Mouse (Mus musculus) effector memory CD4-positive, alpha-beta T cell, adult 7 months (primary cell): ENCODE data around the gene Olfr204. TPM values are rescaled to one million over a fixed set of nuclear protein-coding genes. Genes with fewer than 3 reads are reported as not detected.

Experiments used
- polyA plus RNA-seq: library from polyadenylated mRNA; unstranded; fragments of 100-300 nt; shearing (Covaris generic); gene quantifications from one replicate; pipeline ENCODE4 v1.2.1, GENCODE M21; 2017

The Olfr204 gene
- not detected for polyA plus RNA-seq

GRCm38 (mm10) chr16:59318148-59318547 lies at the start of gene Olfr204:
Gene Olfr204 (minus strand): TSS chr16:59318248.

DNA sequence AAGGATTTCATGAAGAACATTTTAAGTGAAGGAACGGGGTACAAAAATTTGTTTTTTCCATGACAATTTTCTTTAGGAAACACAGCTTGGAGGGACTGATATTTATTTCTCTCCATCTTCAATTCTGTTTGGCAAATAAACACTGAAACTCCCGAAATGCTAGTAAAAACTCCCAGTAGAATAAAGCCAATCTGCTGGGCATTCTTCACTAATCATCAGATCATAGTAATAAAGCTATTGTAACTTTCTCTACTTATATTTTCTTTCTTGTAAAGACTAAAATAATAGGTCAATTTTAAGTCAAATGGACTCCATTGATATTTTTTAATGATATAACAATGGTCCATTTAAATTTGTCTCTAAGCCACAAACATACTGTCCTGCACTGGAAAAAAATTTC lies 45.8 kb upstream of the Olfr204 start, which contains the start of gene Olfr209:
Gene Olfr209 (minus strand): TSS at position 101 of the 400 bp plus-strand sequence.

DNA sequence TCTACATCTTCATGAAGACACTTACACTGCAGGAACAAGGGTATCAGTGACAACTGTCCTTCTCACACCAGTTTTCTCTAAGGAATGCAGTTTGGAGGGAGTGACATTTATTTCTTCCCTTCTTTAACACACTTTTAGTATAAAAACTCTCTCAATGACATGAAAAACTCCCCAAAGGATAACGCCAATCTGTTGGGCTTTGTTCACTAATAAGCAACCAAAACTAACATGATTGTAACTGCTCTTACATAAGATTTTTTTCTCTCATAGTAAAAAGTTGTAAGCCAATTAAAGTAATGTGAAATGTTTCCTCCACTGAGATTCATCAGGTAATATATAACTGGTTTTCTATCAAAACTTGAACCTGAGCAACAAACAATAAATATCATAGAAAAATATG lies 31.1 kb upstream of the Olfr204 start, which contains the start of gene Olfr206:
Gene Olfr206 (minus strand): TSS at position 101 of the 400 bp plus-strand sequence.

DNA sequence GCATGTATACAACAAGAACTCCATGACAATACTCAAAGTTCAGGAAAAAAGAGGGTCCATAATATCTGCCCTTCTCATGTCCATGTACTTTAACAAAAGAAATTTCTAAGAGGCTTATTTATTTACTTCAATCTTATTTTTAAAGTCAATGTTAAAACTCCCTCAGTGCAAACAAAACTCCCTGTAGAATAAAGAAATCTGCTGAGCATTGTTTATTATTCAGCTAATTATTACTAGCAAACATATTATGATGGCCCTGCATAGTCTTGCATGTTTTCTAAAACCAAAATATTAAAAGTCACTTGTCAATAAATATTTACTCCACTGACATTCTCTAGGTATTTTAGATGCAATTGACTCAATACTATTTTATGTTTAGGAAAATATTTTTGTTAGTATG lies 13.0 kb upstream of the Olfr204 start, which contains the start of gene Olfr205:
Gene Olfr205 (minus strand): TSS at position 101 of the 400 bp plus-strand sequence.

GRCm38 (mm10) chr16:59298581-59298980 lies 19.5 kb downstream of the Olfr204 start, which contains the start of gene Olfr203:
Gene Olfr203 (plus strand): TSS chr16:59298881.

GRCm38 (mm10) chr16:59286693-59287092 lies 31.4 kb downstream of the Olfr204 start, which contains the start of gene Olfr202:
Gene Olfr202 (minus strand): TSS chr16:59286793.

GRCm38 (mm10) chr16:59272532-59272931 lies 45.5 kb downstream of the Olfr204 start, which contains the start of gene Olfr201:
Gene Olfr201 (minus strand): TSS chr16:59272632.

Other genes starting within 250 kb of the Olfr204 start
- gene Olfr190, start 240.2 kb downstream of the Olfr204 start, polyA plus RNA-seq = not detected
- not detected for gene Olfr191, start 228.4 kb downstream of the Olfr204 start, polyA plus RNA-seq
- not detected for gene Olfr193, start 206.4 kb downstream of the Olfr204 start, polyA plus RNA-seq
- gene Olfr194, start 197.2 kb downstream of the Olfr204 start, polyA plus RNA-seq = not detected
- gene Olfr195, start 171.2 kb downstream of the Olfr204 start, polyA plus RNA-seq = not detected
- not detected for gene Olfr196, start 147.8 kb downstream of the Olfr204 start, polyA plus RNA-seq
- not detected for gene Olfr198, start 114.7 kb downstream of the Olfr204 start, polyA plus RNA-seq
- not detected for gene Olfr199, start 98.5 kb downstream of the Olfr204 start, polyA plus RNA-seq
- gene Olfr201, start 45.6 kb downstream of the Olfr204 start, polyA plus RNA-seq = 0.32 TPM
- not detected for gene Olfr202, start 31.5 kb downstream of the Olfr204 start, polyA plus RNA-seq
- gene Olfr203, start 19.4 kb downstream of the Olfr204 start, polyA plus RNA-seq = not detected
- gene Olfr205, start 12.9 kb upstream of the Olfr204 start, polyA plus RNA-seq = not detected
- not detected for gene Olfr206, start 31.0 kb upstream of the Olfr204 start, polyA plus RNA-seq
- gene Olfr209, start 45.7 kb upstream of the Olfr204 start, polyA plus RNA-seq = not detected
- gene Gabrr3, start 89.1 kb upstream of the Olfr204 start, polyA plus RNA-seq = not detected
- 70.8 TPM for gene Riox2, start 153.5 kb upstream of the Olfr204 start, polyA plus RNA-seq